Mouse (Mus musculus): ENCODE data around the gene Tcf7l2. TPM values are rescaled to one million over a fixed set of nuclear protein-coding genes. Genes with fewer than 3 reads are reported as not detected.

The Tcf7l2 gene
- polyA plus RNA-seq, 1 experiment = 18.8 TPM

DNA sequence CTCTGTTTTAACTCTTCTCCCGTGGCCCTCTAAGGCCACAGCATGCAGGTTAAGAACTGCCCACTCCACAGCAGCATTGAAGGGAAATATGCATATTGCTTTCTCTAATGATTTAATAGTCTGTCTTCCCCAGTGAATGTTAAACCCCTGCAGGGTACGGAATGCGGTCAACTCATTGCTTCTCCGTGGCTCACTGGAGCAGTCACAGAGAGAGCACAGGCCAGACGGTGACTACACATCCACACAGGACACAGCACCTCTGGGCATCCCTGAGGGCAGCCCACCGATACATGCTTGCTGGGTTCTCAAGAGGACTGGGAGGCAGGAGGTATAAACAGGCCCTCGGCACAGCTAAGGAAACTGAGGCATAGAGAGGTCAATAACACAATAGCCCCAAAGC is 35.3 kb upstream of the Tcf7l2 start:
- peaks cover 11% of the 10 kb centered on the region for H3K4me1 ChIP-seq (ENCODE audit: control insufficient read depth, insufficient read depth, low read length)
- TF ChIP-seq CTCF (IDR thresholded peaks at IDR 0.05; ENCODE audit: low read depth, low read length) (no peak), POLR2A (IDR thresholded peaks at IDR 0.05; ENCODE audit: borderline replicate concordance, low read depth, low read length) (no peak)
- no peak overlapping the region for H3K27ac ChIP-seq (ENCODE audit: insufficient read depth, low read depth, low read length)
- no peak overlapping the region for H3K4me3 ChIP-seq (ENCODE audit: insufficient read depth, low read length)

- no peak for TF ChIP-seq POLR2A (IDR thresholded peaks at IDR 0.05; ENCODE audit: borderline replicate concordance, low read depth, low read length)
- no peak for TF ChIP-seq CTCF (IDR thresholded peaks at IDR 0.05; ENCODE audit: low read depth, low read length)
- Histone ChIP-seq H3K4me3 (ENCODE audit: insufficient read depth, low read length) (no peak overlapping the region), H3K4me1 (ENCODE audit: control insufficient read depth, insufficient read depth, low read length) (peaks cover 6% of the 10 kb centered on the region), H3K27ac (ENCODE audit: insufficient read depth, low read depth, low read length) (no peak overlapping the region)
Observed at GRCm38 (mm10) chr19:55706806-55707205, 34.8 kb upstream of the Tcf7l2 start.

DNA sequence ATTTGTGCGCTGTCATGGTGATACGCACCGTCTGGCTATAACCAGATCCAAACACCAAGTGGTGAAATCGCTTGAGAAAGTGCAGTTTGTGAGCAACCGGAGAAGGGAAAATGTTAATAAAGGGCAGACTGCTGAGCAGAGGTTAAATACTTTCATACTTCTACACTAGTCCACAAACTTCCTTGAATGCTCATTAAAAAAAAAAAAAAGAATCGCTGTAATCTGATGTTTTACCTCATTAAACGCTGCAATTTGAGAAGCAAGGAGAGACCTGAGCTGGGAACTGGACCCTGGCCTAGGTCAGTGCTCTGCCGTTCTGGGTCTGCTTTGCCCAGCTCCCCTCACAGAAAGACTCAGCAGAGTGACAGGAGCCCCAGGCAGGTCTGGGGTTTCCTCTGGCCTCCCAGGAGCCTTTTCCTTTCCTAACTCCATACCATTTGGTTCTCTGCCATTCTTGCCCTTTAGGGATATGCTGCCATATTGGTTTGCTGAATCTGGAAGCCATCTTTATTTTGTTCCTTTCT is 33.5 kb upstream of the Tcf7l2 start:
- Histone ChIP-seq H3K4me1 (ENCODE audit: control insufficient read depth, insufficient read depth, low read length) (peaks cover 6% of the 10 kb centered on the region), H3K4me3 (ENCODE audit: insufficient read depth, low read length) (no peak overlapping the region), H3K27ac (ENCODE audit: insufficient read depth, low read depth, low read length) (no peak overlapping the region)
- TF ChIP-seq POLR2A (IDR thresholded peaks at IDR 0.05; ENCODE audit: borderline replicate concordance, low read depth, low read length) (no peak), CTCF (IDR thresholded peaks at IDR 0.05; ENCODE audit: low read depth, low read length) (no peak)

DNA sequence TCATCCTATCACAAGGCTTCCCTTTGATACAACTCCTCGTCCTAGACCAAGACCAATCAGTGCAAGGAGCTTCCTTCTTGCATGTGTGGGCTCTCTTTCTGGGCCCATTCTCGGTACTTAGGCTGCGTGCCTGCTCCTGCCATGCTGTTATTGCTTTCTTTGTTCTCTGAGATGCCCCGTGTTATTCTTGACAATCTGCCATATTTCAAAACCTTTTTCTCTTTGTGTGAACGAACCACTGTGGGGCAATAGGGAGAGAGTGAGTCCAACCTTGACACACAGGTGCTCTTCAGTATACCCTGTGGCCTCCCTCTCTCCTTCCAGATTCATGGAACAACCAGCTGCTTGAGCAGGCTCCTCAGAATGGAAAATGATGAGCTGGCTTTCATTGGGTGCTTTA is 30.8 kb upstream of the Tcf7l2 start:
- no peak for TF ChIP-seq POLR2A (IDR thresholded peaks at IDR 0.05; ENCODE audit: borderline replicate concordance, low read depth, low read length)
- no peak for TF ChIP-seq CTCF (IDR thresholded peaks at IDR 0.05; ENCODE audit: low read depth, low read length)
- Histone ChIP-seq H3K4me1 (ENCODE audit: control insufficient read depth, insufficient read depth, low read length) (peaks cover 19% of the 10 kb centered on the region), H3K4me3 (ENCODE audit: insufficient read depth, low read length) (no peak overlapping the region), H3K27ac (ENCODE audit: insufficient read depth, low read depth, low read length) (no peak overlapping the region)

- Histone ChIP-seq H3K27ac (ENCODE audit: insufficient read depth, low read depth, low read length) (no peak overlapping the region), H3K4me1 (ENCODE audit: control insufficient read depth, insufficient read depth, low read length) (peaks cover 19% of the 10 kb centered on the region), H3K4me3 (ENCODE audit: insufficient read depth, low read length) (no peak overlapping the region)
- TF ChIP-seq POLR2A (IDR thresholded peaks at IDR 0.05; ENCODE audit: borderline replicate concordance, low read depth, low read length) (no peak), CTCF (IDR thresholded peaks at IDR 0.05; ENCODE audit: low read depth, low read length) (no peak)
Observed at GRCm38 (mm10) chr19:55711701-55712100, 29.9 kb upstream of the Tcf7l2 start.

DNA sequence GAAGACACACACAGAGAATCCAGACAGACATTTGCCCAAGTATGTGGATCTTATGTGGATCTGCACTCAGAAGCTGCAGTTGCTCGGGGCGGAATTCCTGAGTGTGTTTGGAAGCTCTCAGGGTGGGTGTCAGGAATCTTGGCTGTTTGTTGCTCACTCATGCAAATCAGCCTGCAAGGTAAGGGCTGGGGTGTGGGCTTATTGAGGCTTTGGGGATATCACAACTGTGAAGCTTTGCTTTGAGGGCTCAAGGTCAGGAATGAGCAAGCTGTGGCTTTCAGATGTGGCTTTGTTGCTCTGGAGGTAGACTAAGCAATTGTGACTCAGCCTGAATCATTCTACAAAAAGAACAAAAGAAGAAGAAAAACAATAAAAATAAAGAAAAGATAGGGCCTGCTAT is 28.9 kb upstream of the Tcf7l2 start:
- TF ChIP-seq CTCF (IDR thresholded peaks at IDR 0.05; ENCODE audit: low read depth, low read length) = no peak
- TF ChIP-seq POLR2A (IDR thresholded peaks at IDR 0.05; ENCODE audit: borderline replicate concordance, low read depth, low read length) = no peak
- Histone ChIP-seq H3K27ac (ENCODE audit: insufficient read depth, low read depth, low read length) (no peak overlapping the region), H3K4me1 (ENCODE audit: control insufficient read depth, insufficient read depth, low read length) (peaks cover 19% of the 10 kb centered on the region), H3K4me3 (ENCODE audit: insufficient read depth, low read length) (no peak overlapping the region)

DNA sequence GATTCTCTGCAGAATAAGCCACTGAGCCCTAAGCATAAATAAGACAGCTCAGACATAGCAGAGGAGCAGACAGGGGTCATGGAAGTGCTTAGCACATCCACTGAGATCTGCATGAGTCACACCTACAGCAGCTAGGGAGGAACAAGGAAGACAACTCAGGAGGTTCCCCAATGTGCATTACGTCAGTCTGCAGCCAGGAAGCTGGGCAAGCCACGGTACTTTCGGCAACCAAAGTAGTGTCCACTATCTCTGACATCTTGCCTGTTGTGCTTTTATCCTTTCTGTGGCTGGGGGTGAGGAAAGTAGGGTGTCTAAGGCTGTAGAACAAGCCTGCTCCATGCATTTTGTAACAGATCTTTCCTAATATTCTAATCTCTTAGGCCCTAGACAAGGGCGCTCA is 27.6 kb upstream of the Tcf7l2 start:
- Histone ChIP-seq H3K4me3 (ENCODE audit: insufficient read depth, low read length) (no peak overlapping the region), H3K4me1 (ENCODE audit: control insufficient read depth, insufficient read depth, low read length) (peaks cover 20% of the 10 kb centered on the region), H3K27ac (ENCODE audit: insufficient read depth, low read depth, low read length) (no peak overlapping the region)
- TF ChIP-seq POLR2A (IDR thresholded peaks at IDR 0.05; ENCODE audit: borderline replicate concordance, low read depth, low read length) (no peak), CTCF (IDR thresholded peaks at IDR 0.05; ENCODE audit: low read depth, low read length) (no peak)

GRCm38 (mm10) chr19:55714665-55715064 is 27.0 kb upstream of the Tcf7l2 start:
- Histone ChIP-seq H3K27ac (ENCODE audit: insufficient read depth, low read depth, low read length) (no peak overlapping the region), H3K4me3 (ENCODE audit: insufficient read depth, low read length) (no peak overlapping the region), H3K4me1 (ENCODE audit: control insufficient read depth, insufficient read depth, low read length) (peaks cover 24% of the 10 kb centered on the region)
- TF ChIP-seq CTCF (IDR thresholded peaks at IDR 0.05; ENCODE audit: low read depth, low read length) = no peak
- TF ChIP-seq POLR2A (IDR thresholded peaks at IDR 0.05; ENCODE audit: borderline replicate concordance, low read depth, low read length) = no peak

GRCm38 (mm10) chr19:55719083-55719482 is 22.5 kb upstream of the Tcf7l2 start:
- TF ChIP-seq CTCF (IDR thresholded peaks at IDR 0.05; ENCODE audit: low read depth, low read length) (no peak), POLR2A (IDR thresholded peaks at IDR 0.05; ENCODE audit: borderline replicate concordance, low read depth, low read length) (no peak)
- Histone ChIP-seq H3K4me1 (ENCODE audit: control insufficient read depth, insufficient read depth, low read length) (peaks cover 21% of the 10 kb centered on the region), H3K27ac (ENCODE audit: insufficient read depth, low read depth, low read length) (no peak overlapping the region), H3K4me3 (ENCODE audit: insufficient read depth, low read length) (no peak overlapping the region)

- H3K4me3 ChIP-seq (ENCODE audit: insufficient read depth, low read length) = no peak overlapping the region
- no peak for TF ChIP-seq CTCF (IDR thresholded peaks at IDR 0.05; ENCODE audit: low read depth, low read length)
- TF ChIP-seq POLR2A (IDR thresholded peaks at IDR 0.05; ENCODE audit: borderline replicate concordance, low read depth, low read length) = no peak
- H3K27ac ChIP-seq (ENCODE audit: insufficient read depth, low read depth, low read length) = no peak overlapping the region
- peaks cover 15% of the 10 kb centered on the region for H3K4me1 ChIP-seq (ENCODE audit: control insufficient read depth, insufficient read depth, low read length)
Observed at GRCm38 (mm10) chr19:55719524-55720408, 21.9 kb upstream of the Tcf7l2 start.
